Mouse (Mus musculus): ENCODE results near the gene Ccdc86.

GRCm38 (mm10) chr19:10952021-10952939, 3.2 kb upstream of the Ccdc86 start:
- TF ChIP-seq CTCF (conservative IDR thresholded peaks at IDR 0.05; ENCODE audit: low read length) = no peak
- TF ChIP-seq NANOG (IDR thresholded peaks at IDR 0.05; ENCODE audit: borderline replicate concordance, low read length) = no peak
- no peak for TF ChIP-seq POU5F1 (IDR thresholded peaks at IDR 0.05; ENCODE audit: borderline replicate concordance, low read length)
